Mouse (Mus musculus): Measurements from ENCODE around the gene Dnah11.

The Dnah11 gene

GRCm38 (mm10) chr12:118198386-118199093, at the start of gene Dnah11:
Gene Dnah11 (minus strand): TSS chr12:118199043.
- DNase-seq (ENCODE audit: low spot score) = peak; percentile 32

- DNase-seq (ENCODE audit: low spot score) = no peak
Observed at GRCm38 (mm10) chr12:118221182-118221581, 22.3 kb upstream of the Dnah11 start.

DNA sequence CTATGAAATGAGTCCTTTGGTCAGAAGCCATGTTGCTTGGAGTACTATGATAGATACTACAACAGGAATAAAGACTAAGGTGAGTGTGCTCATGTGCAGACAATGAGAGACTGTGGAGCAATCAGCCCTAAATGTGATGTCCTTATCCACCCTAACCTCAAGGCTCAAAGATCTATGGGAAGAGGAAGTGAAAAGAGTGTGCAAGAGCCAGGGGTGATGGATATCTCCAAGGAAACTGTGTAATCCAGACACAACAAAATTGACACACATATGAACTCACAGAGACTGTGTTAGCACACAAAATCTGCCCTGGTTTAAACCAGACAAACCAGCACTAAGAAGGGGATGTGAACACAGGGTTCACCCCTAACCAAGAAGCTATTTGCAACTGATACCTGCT, 21.2 kb upstream of the Dnah11 start:
- DNase-seq (ENCODE audit: low spot score) = no peak

GRCm38 (mm10) chr12:118212163-118212562, 13.3 kb upstream of the Dnah11 start:
- DNase-seq (ENCODE audit: low spot score) = no peak

DNA sequence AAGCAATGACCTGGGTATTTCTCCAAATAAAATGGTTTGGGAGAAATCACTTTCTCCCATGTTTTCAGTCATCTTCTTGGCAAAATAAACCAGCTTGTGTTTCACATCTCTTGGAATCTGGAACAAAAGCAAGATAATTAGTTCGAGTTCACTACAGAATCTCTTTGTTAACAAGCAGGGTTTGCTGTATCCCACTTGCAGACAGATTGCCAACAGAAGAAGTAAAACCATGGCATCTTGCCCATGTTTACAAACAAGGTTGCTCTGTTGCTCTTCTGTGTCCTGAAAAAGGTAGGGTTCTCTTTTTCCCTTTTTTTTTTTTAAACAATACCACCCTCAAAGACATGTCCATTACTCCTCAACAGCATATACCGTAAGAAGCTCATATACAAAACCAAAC, 2.3 kb downstream of the Dnah11 start:
- no peak for DNase-seq (ENCODE audit: low spot score)

- no peak for DNase-seq (ENCODE audit: low spot score)
Observed at GRCm38 (mm10) chr12:118189535-118189934, 9.3 kb downstream of the Dnah11 start.

- no peak for DNase-seq (ENCODE audit: low spot score)
Observed at GRCm38 (mm10) chr12:118187663-118188062, 11.2 kb downstream of the Dnah11 start.

- no peak for DNase-seq (ENCODE audit: low spot score)
Observed at GRCm38 (mm10) chr12:118186881-118187489, 11.9 kb downstream of the Dnah11 start.

DNA sequence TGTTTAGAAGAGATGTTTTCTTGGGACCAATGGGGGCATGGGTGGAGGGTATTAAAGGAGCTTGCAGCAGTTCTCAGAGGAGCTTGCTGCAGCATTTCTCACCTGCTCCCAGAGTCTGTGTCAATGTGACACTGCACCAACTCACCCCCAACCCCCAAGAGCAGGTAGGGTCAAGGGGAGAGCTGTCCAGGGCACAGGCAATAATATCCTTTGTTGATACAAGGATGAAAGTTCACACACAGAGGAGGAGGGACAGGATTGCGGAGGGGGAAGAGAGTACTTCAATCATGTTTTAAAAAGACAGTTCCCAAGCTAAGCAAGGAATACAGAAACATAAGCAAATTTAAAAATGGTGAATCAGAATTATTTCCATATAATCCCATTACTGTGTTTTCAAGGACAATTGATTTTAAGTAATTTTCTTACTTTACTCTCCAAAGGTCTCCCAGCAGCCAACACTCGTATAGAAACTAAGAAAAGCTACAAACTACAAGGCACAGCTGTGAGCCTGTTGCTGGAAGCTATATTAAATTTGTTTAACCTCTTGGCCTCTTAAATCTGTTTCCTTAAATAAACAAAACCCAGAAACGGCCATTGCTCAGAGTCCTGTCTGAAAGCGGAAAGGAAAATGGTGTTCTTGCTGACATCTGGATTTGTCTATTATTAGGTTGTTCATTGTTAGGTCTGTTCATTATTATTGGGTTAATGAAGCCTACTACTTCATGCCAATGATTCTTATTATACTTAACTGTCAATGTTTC, 12.5 kb downstream of the Dnah11 start:
- DNase-seq (ENCODE audit: low spot score) = no peak

DNA sequence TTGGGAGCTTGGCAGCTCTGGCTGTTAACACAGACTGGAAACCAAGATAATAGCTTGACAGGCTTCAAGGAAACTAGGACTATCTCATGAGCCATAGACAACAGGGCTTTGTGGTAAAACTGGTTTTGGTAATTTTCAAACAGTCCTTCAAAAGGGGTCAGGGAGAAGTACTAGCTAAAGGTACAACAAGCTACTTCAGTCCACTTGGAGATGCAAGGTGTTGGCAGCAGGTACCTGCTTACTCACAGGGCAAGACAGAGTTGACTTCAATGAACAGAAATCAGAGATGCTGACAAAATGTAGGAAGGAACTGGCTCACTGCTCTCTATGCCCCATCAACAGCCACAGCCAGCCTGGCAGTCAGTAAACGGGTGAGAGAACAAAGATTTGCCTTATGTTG, 14.1 kb downstream of the Dnah11 start:
- no peak for DNase-seq (ENCODE audit: low spot score)

GRCm38 (mm10) chr12:118177756-118178155, 21.1 kb downstream of the Dnah11 start:
- no peak for DNase-seq (ENCODE audit: low spot score)

GRCm38 (mm10) chr12:118164785-118165184, 34.1 kb downstream of the Dnah11 start:
- DNase-seq (ENCODE audit: low spot score) = no peak

DNA sequence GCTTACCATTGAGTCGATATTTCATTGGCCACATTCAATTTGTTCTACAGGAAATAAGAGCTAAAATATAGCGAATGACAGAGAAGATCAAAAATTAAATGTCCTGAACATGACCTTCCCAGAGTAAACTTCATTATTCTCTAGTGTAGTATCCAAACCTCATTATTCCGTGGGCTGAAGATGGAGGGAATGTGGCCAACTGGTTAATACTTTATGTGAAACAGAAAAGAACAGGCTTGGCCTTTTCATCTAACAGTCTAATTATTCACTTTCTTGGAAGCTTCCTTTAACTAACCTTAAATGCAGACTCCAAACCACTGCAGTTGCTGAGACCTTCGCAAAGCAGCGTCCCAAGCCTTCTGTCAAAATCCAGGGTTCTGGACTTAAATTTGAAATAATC, 41.9 kb downstream of the Dnah11 start:
- no peak for DNase-seq (ENCODE audit: low spot score)

DNA sequence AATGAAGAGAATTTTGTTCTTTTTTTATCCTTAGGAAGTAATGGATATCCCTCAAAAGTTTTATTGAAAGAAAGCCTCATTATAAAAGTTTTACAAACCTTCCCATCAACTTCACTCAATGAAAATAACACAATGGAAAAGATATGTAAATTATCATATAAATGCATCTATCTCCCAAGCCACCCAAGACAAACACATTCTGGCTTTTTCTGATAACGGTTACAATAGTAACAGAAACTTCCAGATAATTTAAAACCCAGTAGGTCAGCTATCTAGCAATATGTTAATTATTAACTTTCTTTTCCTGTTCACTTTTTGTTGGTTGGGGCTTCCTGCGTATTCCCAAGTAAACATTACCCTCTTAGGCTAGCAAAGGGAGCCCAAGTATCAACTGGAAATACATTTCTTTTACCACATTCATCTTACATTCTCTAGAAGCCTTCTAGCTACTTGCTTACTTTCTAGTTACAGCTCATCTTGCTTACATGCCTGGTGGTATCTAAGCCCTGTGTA, 51.3 kb downstream of the Dnah11 start:
- no peak for DNase-seq (ENCODE audit: low spot score)

- DNase-seq (ENCODE audit: low spot score) = no peak
Observed at GRCm38 (mm10) chr12:118128116-118128515, 70.7 kb downstream of the Dnah11 start.

- DNase-seq (ENCODE audit: low spot score) = no peak
Observed at GRCm38 (mm10) chr12:118119668-118120067, 79.2 kb downstream of the Dnah11 start.

DNA sequence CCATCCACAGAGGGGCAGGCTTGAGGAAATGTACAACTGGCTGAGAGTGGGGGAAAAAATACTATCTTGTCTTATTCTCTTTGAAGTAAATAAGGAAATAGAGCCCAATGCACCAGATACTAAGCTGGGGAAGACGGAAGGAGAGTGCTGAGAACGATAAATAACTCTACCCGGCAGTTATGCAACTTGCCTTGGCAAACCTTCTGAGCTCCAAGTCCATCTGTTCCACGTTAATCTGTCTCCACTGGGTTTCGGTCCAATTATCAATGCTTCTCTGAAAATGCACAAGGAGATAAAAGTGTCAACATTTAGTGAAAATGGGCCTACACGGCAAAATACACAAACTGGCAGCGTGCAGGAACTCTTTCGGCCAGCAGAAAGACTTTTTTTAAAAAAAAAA, 86.2 kb downstream of the Dnah11 start:
- no peak for DNase-seq (ENCODE audit: low spot score)

GRCm38 (mm10) chr12:118111896-118112295, 86.9 kb downstream of the Dnah11 start:
- DNase-seq (ENCODE audit: low spot score) = no peak

DNA sequence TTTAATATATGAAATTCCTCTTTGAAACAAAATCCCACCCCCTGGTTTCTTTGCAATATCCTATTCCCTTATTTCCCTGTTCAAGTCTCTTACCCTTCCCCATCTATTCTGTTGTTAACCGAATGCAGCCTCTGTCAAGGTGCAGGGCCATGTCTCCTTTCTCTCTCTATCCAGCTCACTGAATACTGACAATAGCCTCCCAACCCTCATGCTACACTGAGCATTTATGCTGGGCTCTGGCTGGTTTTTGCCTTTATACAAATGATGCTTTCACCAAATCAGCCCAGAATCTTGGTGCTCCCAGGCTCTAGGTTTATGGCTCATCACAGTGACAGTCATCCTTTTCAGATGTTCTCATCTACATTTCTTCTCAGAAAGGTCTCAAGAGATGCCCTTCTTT, 91.1 kb downstream of the Dnah11 start:
- no peak for DNase-seq (ENCODE audit: low spot score)

- no peak for DNase-seq (ENCODE audit: low spot score)
Observed at GRCm38 (mm10) chr12:118104520-118104919, 94.3 kb downstream of the Dnah11 start.

DNA sequence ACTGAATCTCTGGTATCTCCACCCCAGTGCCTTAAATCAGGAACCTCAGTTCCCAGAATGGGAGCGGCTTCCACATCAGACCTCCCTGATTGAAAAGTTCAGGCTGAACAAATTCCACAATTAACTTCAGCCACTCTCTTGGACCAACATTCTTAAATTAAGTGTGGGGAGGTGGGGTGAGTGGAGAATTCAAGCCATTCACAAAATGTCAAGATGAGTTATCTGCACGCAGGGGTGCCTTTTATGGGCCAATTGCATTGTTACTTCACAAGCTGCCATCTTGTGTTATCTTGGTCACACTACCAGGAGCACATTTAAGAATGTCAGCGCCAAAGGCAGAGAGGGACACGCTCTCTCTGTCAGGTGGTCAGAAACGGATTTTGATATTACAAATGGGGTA, 99.1 kb downstream of the Dnah11 start:
- DNase-seq (ENCODE audit: low spot score) = no peak

DNA sequence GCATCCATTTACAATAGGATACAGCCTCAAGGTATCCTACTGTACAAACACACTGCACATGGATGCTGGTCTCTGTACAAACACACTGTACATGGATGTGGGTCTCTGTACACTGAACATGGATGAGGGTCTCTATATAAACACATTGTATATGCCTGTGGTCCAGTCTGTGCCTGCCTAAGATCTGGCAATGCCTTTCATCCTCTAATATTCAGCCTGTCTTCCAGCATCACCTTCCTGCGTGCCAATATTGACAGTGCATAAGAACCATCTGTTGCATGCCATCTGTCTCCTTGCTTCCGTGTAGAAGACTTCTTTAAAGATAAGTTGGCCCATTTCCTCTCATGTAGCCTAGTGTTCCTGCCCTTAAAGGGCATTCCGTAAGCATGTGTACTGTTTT, 100.6 kb downstream of the Dnah11 start:
- DNase-seq (ENCODE audit: low spot score) = no peak

GRCm38 (mm10) chr12:118094946-118095345, 103.9 kb downstream of the Dnah11 start:
- no peak for DNase-seq (ENCODE audit: low spot score)

Measured in ovary, postnatal 10 days (tissue).